Mouse (Mus musculus) heart, postnatal 0 days (tissue): ENCODE data around the gene Rnf126.

ENCODE experiments used
- CTCF ChIP-seq: IDR thresholded peaks from 2 replicates; pipeline ENCODE4 v1.5.1; 2016; ENCODE audit warnings: antibody characterized with exemption, control low read depth, low read depth
- EP300 ChIP-seq: IDR thresholded peaks from 2 replicates; pipeline ENCODE4 v1.6.1; 2016; ENCODE audit warnings: antibody characterized with exemption, low read depth

GRCm38 (mm10) chr10:79769329-79769728 lies 2.6 kb upstream of the Rnf126 start:
- TF ChIP-seq CTCF (no peak), EP300 (no peak)
